Comparison of ENCODE assay signal across 26 mouse cellular contexts in genomic region chr3:87398809-87399208, GRCm38 (mm10). TPM values are rescaled to one million over a fixed set of nuclear protein-coding genes. Genes with fewer than 3 reads are reported as not detected.
"Had no signal": no experiment of that assay in that cellular context is flagged by ENCODE, and none has a peak within 500 bp of the region (broad histone marks: within the 10 kb centered on the region; RNA-seq: fewer than 3 reads in every experiment).

No protein-coding gene starts in this region.

- H3K4me1 ChIP-seq: liver, embryonic 13.5 days; liver, embryonic 15.5 days; lung, embryonic 15.5 days; midbrain, embryonic 10.5 days; midbrain, embryonic 13.5 days; neural tube, embryonic 13.5 days; neural tube, embryonic 15.5 days had no signal

- H3K27ac ChIP-seq: liver, embryonic 13.5 days; liver, embryonic 15.5 days; lung, embryonic 15.5 days; macrophage; midbrain, embryonic 10.5 days; midbrain, embryonic 13.5 days; neural tube, embryonic 13.5 days; neural tube, embryonic 15.5 days had no signal

- H3K36me3 ChIP-seq: liver, embryonic 13.5 days; liver, embryonic 15.5 days; lung, embryonic 15.5 days; midbrain, embryonic 10.5 days; midbrain, embryonic 13.5 days; neural tube, embryonic 13.5 days; neural tube, embryonic 15.5 days had no signal

- H3K4me3 ChIP-seq: liver, embryonic 13.5 days; liver, embryonic 15.5 days; lung, embryonic 15.5 days; midbrain, embryonic 10.5 days; midbrain, embryonic 13.5 days; myocyte; neural tube, embryonic 13.5 days; neural tube, embryonic 15.5 days had no signal

- DNase-seq: liver, embryonic 13.5 days; liver, postnatal 0 days; lung, adult 2 months; lung, postnatal 14 days; lung, postnatal 36 days; retina, postnatal 1 day; right cerebral cortex, adult 18-20 months; right cerebral cortex, postnatal 14 days; thymus, adult 18-20 months; thymus, postnatal 14 days; thymus, postnatal 36 days had no signal

- H3K27me3 ChIP-seq: liver, embryonic 13.5 days; liver, embryonic 15.5 days; lung, embryonic 15.5 days; midbrain, embryonic 13.5 days; neural tube, embryonic 13.5 days; neural tube, embryonic 15.5 days had no signal

RNA-seq across cellular contexts. Expression of gene Fcrl1, which starts 22.6 kb away (rescaled TPM):
- polyA plus RNA-seq: lung, embryonic 15.5 days; midbrain, embryonic 10.5 days; myocyte; neural tube, embryonic 11.5 days; neural tube, embryonic 13.5 days had no signal

RNA-seq across cellular contexts. Expression of gene Fcrl5, which starts 36.8 kb away (rescaled TPM):
- total RNA-seq: megakaryocyte-erythroid progenitor cell, adult 5-6 weeks had no signal
- polyA plus RNA-seq: liver, embryonic 13.5 days; liver, embryonic 15.5 days; liver, postnatal 0 days; lung, embryonic 15.5 days; lung, postnatal 0 days; midbrain, embryonic 10.5 days; midbrain, embryonic 13.5 days; midbrain, embryonic 16.5 days; myocyte; neural tube, embryonic 11.5 days; neural tube, embryonic 13.5 days; neural tube, embryonic 15.5 days; stomach, embryonic 14.5 days; stomach, embryonic 16.5 days; thymus, postnatal 0 days had no signal

RNA-seq across cellular contexts. Expression of gene Cd5l, which starts 41.1 kb away (rescaled TPM):
- total RNA-seq: megakaryocyte-erythroid progenitor cell, adult 5-6 weeks had no signal
- polyA plus RNA-seq: midbrain, embryonic 10.5 days; midbrain, embryonic 13.5 days; myocyte; neural tube, embryonic 11.5 days; neural tube, embryonic 13.5 days had no signal
